8 mouse cellular contexts compared by ENCODE assay signal in the genomic region with DNA sequence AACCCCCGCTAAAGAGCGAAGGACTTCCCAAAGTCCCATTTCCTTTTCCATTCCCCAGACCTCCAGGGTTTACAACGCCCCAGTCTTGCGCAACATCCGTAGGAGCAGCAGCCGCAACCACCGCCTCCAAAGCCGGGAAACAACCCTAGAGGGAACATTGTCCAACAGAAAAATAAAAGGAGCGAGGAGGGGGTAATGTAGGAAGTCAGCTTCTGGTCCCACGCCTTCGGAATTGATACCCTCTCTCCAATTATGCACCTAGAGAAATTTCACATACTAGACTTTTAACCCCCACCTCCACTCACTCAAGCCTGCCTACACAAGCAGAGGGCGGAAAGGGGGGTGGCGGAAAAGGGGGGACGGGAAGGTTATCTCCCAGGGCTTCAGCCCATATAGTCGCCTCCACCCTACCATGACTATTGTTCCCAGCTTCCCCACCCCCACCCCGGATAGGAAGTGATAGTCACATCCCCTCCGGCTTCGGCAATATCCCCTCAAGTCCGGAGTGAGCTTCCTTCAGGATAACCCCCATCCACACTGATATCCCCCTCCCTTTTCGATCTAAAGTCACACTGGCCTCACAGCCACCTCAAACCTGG. TPM values are rescaled to one million over a fixed set of nuclear protein-coding genes. Genes with fewer than 3 reads are reported as not detected.
DNase-seq lines count a peak whose midpoint lies in the region; ATAC-seq lines count a peak whose summit lies in the region.

No protein-coding gene starts in this region.

- under 1% methylated on average over 20 of the region's 20 CpGs for WGBS in forebrain, embryonic 11.5 days
- WGBS in heart, embryonic 16.5 days: 3% methylated on average over 20 of the region's 20 CpGs
- WGBS in liver, embryonic 16.5 days (ENCODE audit: insufficient replicate concordance): under 1% methylated on average over 20 of the region's 20 CpGs
- under 1% methylated on average over 20 of the region's 20 CpGs for WGBS in neural tube, embryonic 13.5 days

- no peaks in the 10 kb centered on the region for H3K9me3 ChIP-seq in forebrain, embryonic 11.5 days (ENCODE audit: control insufficient read depth, low read length)
- no peaks in the 10 kb centered on the region for H3K9me3 ChIP-seq in heart, embryonic 16.5 days (replicated peaks; ENCODE audit: control insufficient read depth, low read length)
- no peaks in the 10 kb centered on the region for H3K9me3 ChIP-seq in liver, embryonic 16.5 days (replicated peaks; ENCODE audit: control insufficient read depth, low read length)
- H3K9me3 ChIP-seq in neural tube, embryonic 13.5 days: no peaks in the 10 kb centered on the region

- peaks cover 2% of the 10 kb centered on the region; the same call in 1 of the 2 replicates for H3K4me1 ChIP-seq in forebrain, embryonic 11.5 days (replicated peaks; ENCODE audit: control insufficient read depth, insufficient read depth, low read length)
- H3K4me1 ChIP-seq in heart, embryonic 16.5 days (ENCODE audit: control insufficient read depth, insufficient read depth, low read length): peaks cover 12% of the 10 kb centered on the region
- peaks cover 31% of the 10 kb centered on the region for H3K4me1 ChIP-seq in liver, embryonic 16.5 days (ENCODE audit: control insufficient read depth, low read depth, low read length)
- peaks cover 38% of the 10 kb centered on the region for H3K4me1 ChIP-seq in neural tube, embryonic 13.5 days (replicated peaks)

- H3K4me2 ChIP-seq in forebrain, embryonic 11.5 days (ENCODE audit: low read depth, low read length, severe bottlenecking): peak overlapping the region; percentile 52
- peak overlapping the region; percentile 66 for H3K4me2 ChIP-seq in heart, embryonic 16.5 days (ENCODE audit: low read depth, low read length)
- H3K4me2 ChIP-seq in liver, embryonic 16.5 days (ENCODE audit: low read depth, low read length): peak overlapping the region; percentile 79
- peak overlapping the region; percentile 72 for H3K4me2 ChIP-seq in neural tube, embryonic 13.5 days

- no peaks in the 10 kb centered on the region for H3K27me3 ChIP-seq in forebrain, embryonic 11.5 days (ENCODE audit: control insufficient read depth, insufficient read depth, low read length)
- H3K27me3 ChIP-seq in heart, embryonic 16.5 days (ENCODE audit: control insufficient read depth, insufficient read depth, low read length): no peaks in the 10 kb centered on the region
- H3K27me3 ChIP-seq in liver, embryonic 16.5 days (ENCODE audit: control insufficient read depth, insufficient read depth, low read depth, low read length): no peaks in the 10 kb centered on the region
- no peaks in the 10 kb centered on the region for H3K27me3 ChIP-seq in neural tube, embryonic 13.5 days

- peak overlapping the region; percentile 96 for H3K9ac ChIP-seq in forebrain, embryonic 11.5 days (ENCODE audit: low read length)
- peak overlapping the region; percentile 86 for H3K9ac ChIP-seq in heart, embryonic 16.5 days (ENCODE audit: low read length)
- H3K9ac ChIP-seq in liver, embryonic 16.5 days (ENCODE audit: low read depth, low read length): peak overlapping the region; percentile 99
- peak overlapping the region; percentile 99 for H3K9ac ChIP-seq in neural tube, embryonic 13.5 days

- peak overlapping the region; percentile 94 for H3K27ac ChIP-seq in forebrain, embryonic 11.5 days (ENCODE audit: low read depth, low read length)
- H3K27ac ChIP-seq in heart, embryonic 16.5 days (ENCODE audit: low read length): peak overlapping the region; percentile 96
- peak overlapping the region; percentile 98 for H3K27ac ChIP-seq in liver, embryonic 16.5 days (ENCODE audit: low read length)
- peak overlapping the region; percentile 100 for H3K27ac ChIP-seq in neural tube, embryonic 13.5 days (replicated peaks)

- peak overlapping the region; percentile 91 for H3K4me3 ChIP-seq in forebrain, embryonic 11.5 days (ENCODE audit: low read depth, low read length)
- H3K4me3 ChIP-seq in heart, embryonic 16.5 days (ENCODE audit: low read length): peak overlapping the region; percentile 76
- peak overlapping the region; percentile 99 for H3K4me3 ChIP-seq in liver, embryonic 16.5 days (ENCODE audit: low read depth, low read length)
- peak overlapping the region; percentile 97 for H3K4me3 ChIP-seq in neural tube, embryonic 13.5 days

- ATAC-seq in forebrain, embryonic 11.5 days (replicated peaks; ENCODE audit: low FRiP score): peak; percentile 11; the same call in 1 of the 2 replicates
- peak; percentile 35 for ATAC-seq in heart, embryonic 16.5 days (replicated peaks; ENCODE audit: extremely low read depth, insufficient read depth, low FRiP score)
- 0 out of 2 replicates have a peak, but pooled peaks have one; percentile 3 for ATAC-seq in liver, embryonic 16.5 days (ENCODE audit: low read depth)
- ATAC-seq in neural tube, embryonic 13.5 days (ENCODE audit: low read depth): peak; percentile 14

- peak; percentile 79 for DNase-seq in ES-CJ7 (ENCODE audit: low read depth, low spot score)
- peak; percentile 53 for DNase-seq in c-Kit-positive CD71-positive TER-119-positive erythroid progenitor cells, embryonic 14.5 days (ENCODE audit: low spot score)
- DNase-seq in forebrain, embryonic 11.5 days (ENCODE audit: low spot score): peak; percentile 75
- peak; percentile 87 for DNase-seq in kidney, postnatal 14 days
- peak; percentile 59 for DNase-seq in testis, postnatal 14 days (ENCODE audit: low spot score)

- H3K36me3 ChIP-seq in forebrain, embryonic 11.5 days (ENCODE audit: control insufficient read depth, insufficient read depth, low read length): no peaks in the 10 kb centered on the region
- no peaks in the 10 kb centered on the region for H3K36me3 ChIP-seq in heart, embryonic 16.5 days (ENCODE audit: control insufficient read depth, insufficient read depth)
- no peaks in the 10 kb centered on the region for H3K36me3 ChIP-seq in liver, embryonic 16.5 days (ENCODE audit: control insufficient read depth, insufficient read depth)
- no peaks in the 10 kb centered on the region for H3K36me3 ChIP-seq in neural tube, embryonic 13.5 days

RNA-seq across cellular contexts. Expression of a gene that starts 1.1 kb away (rescaled TPM):
- 24.8 and 26.1 TPM in 2 replicates for polyA plus RNA-seq in forebrain, embryonic 11.5 days (2014; fragmentation: Nextera tagmentation; extraction: Ambion mirVana)
- 16.3 and 19.1 TPM in 2 replicates for polyA plus RNA-seq in heart, embryonic 16.5 days (2015; fragmentation: Nextera tagmentation; extraction: Ambion mirVana)
- 9.0 and 9.7 TPM in 2 replicates for polyA plus RNA-seq in liver, embryonic 16.5 days (2015; fragmentation: Nextera tagmentation; extraction: Ambion mirVana)
- 24.9 and 26.1 TPM in 2 replicates for polyA plus RNA-seq in neural tube, embryonic 13.5 days (2015; fragmentation: Nextera tagmentation; extraction: Ambion mirVana)

Comparison
In these comparisons a context has a peak if more than half of its experiments do, and no peak if none do; other contexts are left out.
1. Peak in every context shown above with its lines: DNase-seq, ATAC-seq, H3K4me3 ChIP-seq and H3K27ac ChIP-seq.